Mouse (Mus musculus): ENCODE results near the gene Gm3248. TPM values are rescaled to one million over a fixed set of nuclear protein-coding genes. Genes with fewer than 3 reads are reported as not detected.

Gene Gm3248
- total and polyA plus RNA-seq, 3 experiments = 0.18 to 0.25 TPM; not detected in 1

Other genes with a start within 250 kb of the Gm3248 start
- gene Gm3373, start 220.2 kb downstream of the Gm3248 start, total RNA-seq (2021) = under 1 TPM in 1 of 2 experiments, not detected in 1; 0.23 TPM
- gene Gm3373, start 220.2 kb downstream of the Gm3248 start, polyA plus RNA-seq (2012; rRNA removed) = 0.23 and 0.96 TPM in 2 replicates
- gene Gm3383, start 153.8 kb downstream of the Gm3248 start, total RNA-seq (2021) = under 1 TPM; 0.32 to 0.34 TPM
- 0.29 and 0.43 TPM in 2 replicates for gene Gm3383, start 153.8 kb downstream of the Gm3248 start, polyA plus RNA-seq (2012; rRNA removed)
- gene Gm3424, start 131.4 kb downstream of the Gm3248 start, total RNA-seq (2021) = not detected
- gene Gm3424, start 131.4 kb downstream of the Gm3248 start, polyA plus RNA-seq (2012; rRNA removed) = not detected in 2 replicates
- under 1 TPM; 0.16 to 0.25 TPM for gene Gm8237, start 81.4 kb downstream of the Gm3248 start, total RNA-seq (2021)
- gene Gm8237, start 81.4 kb downstream of the Gm3248 start, polyA plus RNA-seq (2012; rRNA removed) = 0.09 TPM in 1 of 2 replicates, not detected in the other
- not detected for gene Gm3453, start 17.4 kb upstream of the Gm3248 start, total RNA-seq (2021)
- gene Gm3453, start 17.4 kb upstream of the Gm3248 start, polyA plus RNA-seq (2012; rRNA removed) = not detected in 2 replicates
- not detected for gene Gm6337, start 96.5 kb upstream of the Gm3248 start, total RNA-seq (2021)
- not detected in 2 replicates for gene Gm6337, start 96.5 kb upstream of the Gm3248 start, polyA plus RNA-seq (2012; rRNA removed)
- under 1 TPM; 0.20 to 0.50 TPM for gene Gm8206, start 132.2 kb upstream of the Gm3248 start, total RNA-seq (2021)
- 0.27 and 0.41 TPM in 2 replicates for gene Gm8206, start 132.2 kb upstream of the Gm3248 start, polyA plus RNA-seq (2012; rRNA removed)
- gene Gm3468, start 146.9 kb upstream of the Gm3248 start, total RNA-seq (2021) = not detected
- gene Gm3468, start 146.9 kb upstream of the Gm3248 start, polyA plus RNA-seq (2012; rRNA removed) = 0.12 and 0.50 TPM in 2 replicates
- not detected for gene Gm3476, start 164.1 kb upstream of the Gm3248 start, total RNA-seq (2021)
- not detected in 2 replicates for gene Gm3476, start 164.1 kb upstream of the Gm3248 start, polyA plus RNA-seq (2012; rRNA removed)

All from heart, adult 2 months (tissue).